In the genomic region with DNA sequence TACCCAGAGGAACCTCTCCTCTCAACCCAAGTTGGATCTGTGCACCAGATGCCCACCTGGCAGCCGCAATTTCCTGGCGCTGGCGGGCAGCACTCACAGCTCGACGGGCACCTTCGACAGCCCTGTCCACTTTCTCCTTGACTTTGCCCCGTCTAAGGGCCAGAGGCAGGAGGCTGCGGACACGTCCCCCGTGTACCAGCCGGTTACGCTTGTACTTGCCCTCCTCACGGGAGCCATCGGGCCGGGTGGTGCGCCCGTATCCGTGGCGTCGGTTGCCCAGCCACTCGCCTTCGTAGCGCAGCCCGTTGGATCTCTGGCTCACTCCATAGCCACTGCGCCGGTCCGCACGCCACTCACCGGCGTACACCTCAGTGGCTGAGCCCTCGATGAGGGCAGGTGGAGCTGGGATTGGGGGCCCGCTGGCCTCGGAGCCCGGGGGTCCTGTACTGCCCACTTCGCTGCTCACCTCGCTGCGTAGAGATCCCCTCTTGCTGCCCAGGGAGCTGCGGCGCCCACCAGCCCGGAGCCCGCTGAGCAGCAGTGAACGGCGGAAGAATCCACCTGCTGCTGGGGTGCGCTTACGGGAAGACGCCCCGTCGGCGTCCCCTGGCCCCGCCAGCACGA, we compare ENCODE assay signal across 10 mouse cellular contexts. TPM values are rescaled to one million over a fixed set of nuclear protein-coding genes. Genes with fewer than 3 reads are reported as not detected.
DNase-seq lines count a peak whose midpoint lies in the region; ATAC-seq and TF ChIP-seq lines count a peak whose summit lies in the region.
"Had no signal": no experiment of that assay in that cellular context is flagged by ENCODE, and none has a peak within 500 bp of the region (broad histone marks: within the 10 kb centered on the region; RNA-seq: fewer than 3 reads in every experiment).

No protein-coding gene starts in this region.

- in situ Hi-C loops in ES-E14 (cut with MboI; ENCODE audit: low sequenced_read_pairs in 2 of 2, unreplicated experiment in 2 of 2) = no loop called here

- H3K27ac ChIP-seq in heart, embryonic 13.5 days (replicated peaks) = no peak overlapping the region
- no peak overlapping the region for H3K27ac ChIP-seq in ES-E14 (ENCODE audit: insufficient read depth, low read depth, low read length, poor library complexity, severe bottlenecking)
- no peak overlapping the region for H3K27ac ChIP-seq in embryonic facial prominence, embryonic 13.5 days
- H3K27ac ChIP-seq in limb, embryonic 15.5 days = no peak overlapping the region

- H3K4me1 ChIP-seq in heart, embryonic 13.5 days = peaks cover 44% of the 10 kb centered on the region
- H3K4me1 ChIP-seq in ES-E14 (ENCODE audit: control insufficient read depth in 2 of 2, insufficient read depth in 2 of 2, low read length in 2 of 2, poor library complexity in 1 of 2) = peaks cover 5 to 14% of the 10 kb centered on the region in 2 experiments; a peak in 3 of 4 replicates
- H3K4me1 ChIP-seq in embryonic facial prominence, embryonic 13.5 days = peaks cover 47% of the 10 kb centered on the region
- H3K4me1 ChIP-seq in limb, embryonic 15.5 days = peaks cover 51% of the 10 kb centered on the region

- no peak for DNase-seq in heart, adult 8-10 months (ENCODE audit: low spot score)
- DNase-seq in ES-E14 (ENCODE audit: low read depth, low spot score) = no peak
- no peak for DNase-seq in natural killer cell, adult 2 months (ENCODE audit: low spot score in 2 of 2)
- DNase-seq in adrenal gland, postnatal 25 days = no peak
- DNase-seq: heart, postnatal 14 days had no signal

- WGBS in heart, embryonic 13.5 days = 59% methylated on average over 50 of the region's 51 CpGs
- 77% methylated on average over 51 of the region's 51 CpGs for whole genome bisulfite sequencing in embryonic facial prominence, embryonic 13.5 days
- 67% methylated on average over 51 of the region's 51 CpGs for WGBS in limb, embryonic 15.5 days

- peak overlapping the region; percentile 56; the same call in 1 of the 2 replicates for H3K4me3 ChIP-seq in heart, embryonic 13.5 days
- H3K4me3 ChIP-seq in ES-E14 (ENCODE audit: insufficient read depth in 1 of 2, low read depth in 1 of 2, low read length in 2 of 2, poor library complexity in 1 of 2, severe bottlenecking in 1 of 2) = peak overlapping the region; percentile 60 to 89
- peak overlapping the region; percentile 66; the same call in 1 of the 2 replicates for H3K4me3 ChIP-seq in embryonic facial prominence, embryonic 13.5 days
- peak overlapping the region; percentile 54; the same call in 1 of the 2 replicates for H3K4me3 ChIP-seq in limb, embryonic 15.5 days

- H3K9me3 ChIP-seq in heart, embryonic 13.5 days = no peaks in the 10 kb centered on the region
- no peaks in the 10 kb centered on the region for H3K9me3 ChIP-seq in ES-E14 (ENCODE audit: control insufficient read depth, insufficient read depth, low read depth, low read length)
- no peaks in the 10 kb centered on the region for H3K9me3 ChIP-seq in embryonic facial prominence, embryonic 13.5 days
- no peaks in the 10 kb centered on the region for H3K9me3 ChIP-seq in limb, embryonic 15.5 days

- H3K4me2 ChIP-seq in heart, embryonic 13.5 days = peak overlapping the region; percentile 100
- peak overlapping the region; percentile 99; the same call in 1 of the 2 replicates for H3K4me2 ChIP-seq in embryonic facial prominence, embryonic 13.5 days
- H3K4me2 ChIP-seq in limb, embryonic 15.5 days = 0 out of 2 replicates have a peak overlapping the region, but pooled peaks have one; percentile 5

- no peaks in the 10 kb centered on the region for H3K36me3 ChIP-seq in heart, embryonic 13.5 days
- H3K36me3 ChIP-seq in ES-E14 (ENCODE audit: control insufficient read depth, insufficient read depth, low read length, poor library complexity, severe bottlenecking) = no peaks in the 10 kb centered on the region
- H3K36me3 ChIP-seq in embryonic facial prominence, embryonic 13.5 days = no peaks in the 10 kb centered on the region
- no peaks in the 10 kb centered on the region for H3K36me3 ChIP-seq in limb, embryonic 15.5 days
- H3K36me3 ChIP-seq: G1E had no signal

- H3K27me3 ChIP-seq in heart, embryonic 13.5 days (replicated peaks) = peaks cover 98% of the 10 kb centered on the region
- peaks cover 92% of the 10 kb centered on the region for H3K27me3 ChIP-seq in embryonic facial prominence, embryonic 13.5 days
- H3K27me3 ChIP-seq in limb, embryonic 15.5 days = peaks cover 77% of the 10 kb centered on the region

- H3K9ac ChIP-seq in heart, embryonic 13.5 days = no peak overlapping the region
- peak overlapping the region; percentile 36; the same call in 1 of the 2 replicates for H3K9ac ChIP-seq in ES-E14 (ENCODE audit: insufficient read depth, low read depth, low read length, poor library complexity, severe bottlenecking)
- H3K9ac ChIP-seq in embryonic facial prominence, embryonic 13.5 days = no peak overlapping the region
- no peak overlapping the region for H3K9ac ChIP-seq in limb, embryonic 15.5 days

- ATAC-seq in heart, embryonic 13.5 days (ENCODE audit: extremely low read depth, insufficient number of reproducible peaks, low FRiP score, low TSS enrichment) = no peak
- no peak for ATAC-seq in embryonic facial prominence, embryonic 13.5 days (ENCODE audit: insufficient number of reproducible peaks, insufficient read depth, low FRiP score, low TSS enrichment, low read depth)
- no peak for ATAC-seq in limb, embryonic 15.5 days (ENCODE audit: insufficient number of reproducible peaks, low FRiP score, low TSS enrichment, low read depth)
- no peak for ATAC-seq in activated CD4-positive, CD25-positive, alpha-beta regulatory T cell, adult 4 months

TF ChIP-seq in ES-E14, 5 proteins besides CTCF, POLR2A, EP300 and RAD21:
- TF ChIP-seq MAFK (IDR thresholded peaks at IDR 0.05; ENCODE audit: insufficient read depth, low read depth, low read length) (no peak), ZNF384 (IDR thresholded peaks at IDR 0.05; ENCODE audit: low read depth, low read length) (no peak), HCFC1 (IDR thresholded peaks at IDR 0.05; ENCODE audit: borderline replicate concordance, insufficient read depth, low read length) (no peak), ZC3H11A (IDR thresholded peaks at IDR 0.05; ENCODE audit: borderline replicate concordance, low read depth, low read length) (no peak), CHD2 (IDR thresholded peaks at IDR 0.05; ENCODE audit: low read depth, low read length) (no peak)

RNA-seq across cellular contexts. Expression of gene Jph4, which starts 3.3 kb away (rescaled TPM):
- 0.31 and 0.32 TPM in 2 replicates for polyA plus RNA-seq in heart, embryonic 13.5 days (2015; fragmentation: Nextera tagmentation; extraction: Ambion mirVana)
- under 1 TPM in 3 of 4 experiments, not detected in 1; 0.09 to 0.17 (median 0.09) TPM for total RNA-seq in heart, adult 8-10 months (2022)
- 1.7 and 3.8 TPM in 2 replicates for total RNA-seq in ES-E14 (2012; rRNA removed)
- polyA plus RNA-seq in embryonic facial prominence, embryonic 13.5 days (2015; fragmentation: Nextera tagmentation; extraction: Ambion mirVana) = 2.7 and 2.9 TPM in 2 replicates
- 1.5 and 2.1 TPM in 2 replicates for polyA plus RNA-seq in limb, embryonic 15.5 days (2015; fragmentation: Nextera tagmentation; extraction: Ambion mirVana)
- not detected for polyA plus RNA-seq in activated CD4-positive, CD25-positive, alpha-beta regulatory T cell, adult 4 months (2017; shearing (Covaris generic))
- total RNA-seq in adrenal gland, postnatal 25 days (2021) = 3.8 and 6.6 TPM in 2 replicates
- polyA plus RNA-seq: G1E had no signal

RNA-seq across cellular contexts. Expression of gene Ap1g2, which starts 7.1 kb away (rescaled TPM):
- 7.4 and 7.9 TPM in 2 replicates for polyA plus RNA-seq in heart, embryonic 13.5 days (2015; fragmentation: Nextera tagmentation; extraction: Ambion mirVana)
- total RNA-seq in heart, adult 8-10 months (2022) = 1 to 10 TPM; 2.7 to 4.5 (median 4.1) TPM
- 5.9 and 14.1 TPM in 2 replicates for total RNA-seq in ES-E14 (2012; rRNA removed)
- 21.0 and 23.4 TPM in 2 replicates for polyA plus RNA-seq in embryonic facial prominence, embryonic 13.5 days (2015; fragmentation: Nextera tagmentation; extraction: Ambion mirVana)
- polyA plus RNA-seq in limb, embryonic 15.5 days (2015; fragmentation: Nextera tagmentation; extraction: Ambion mirVana) = 24.9 and 25.2 TPM in 2 replicates
- polyA plus RNA-seq in activated CD4-positive, CD25-positive, alpha-beta regulatory T cell, adult 4 months (2017; shearing (Covaris generic)) = 100 to 1,000 TPM in 1 of 2 experiments, 10 to 100 TPM in 1; 99.1 to 102 TPM
- total RNA-seq in adrenal gland, postnatal 25 days (2021) = 27.4 and 32.8 TPM in 2 replicates

RNA-seq across cellular contexts. Expression of gene Thtpa, which starts 18.9 kb away (rescaled TPM):
- 13.8 and 15.9 TPM in 2 replicates for polyA plus RNA-seq in heart, embryonic 13.5 days (2015; fragmentation: Nextera tagmentation; extraction: Ambion mirVana)
- 10 to 100 TPM; 11.5 to 17.0 (median 14.0) TPM for total RNA-seq in heart, adult 8-10 months (2022)
- 7.9 and 11.9 TPM in 2 replicates for total RNA-seq in ES-E14 (2012; rRNA removed)
- polyA plus RNA-seq in embryonic facial prominence, embryonic 13.5 days (2015; fragmentation: Nextera tagmentation; extraction: Ambion mirVana) = 21.9 and 23.9 TPM in 2 replicates
- 20.2 and 21.3 TPM in 2 replicates for polyA plus RNA-seq in limb, embryonic 15.5 days (2015; fragmentation: Nextera tagmentation; extraction: Ambion mirVana)
- 10 to 100 TPM in 1 of 2 experiments, 1 to 10 TPM in 1; 9.6 to 11.9 TPM for polyA plus RNA-seq in activated CD4-positive, CD25-positive, alpha-beta regulatory T cell, adult 4 months (2017; shearing (Covaris generic))
- total RNA-seq in adrenal gland, postnatal 25 days (2021) = 16.2 and 21.6 TPM in 2 replicates

RNA-seq across cellular contexts. Expression of gene Zfhx2, which starts 21.3 kb away (rescaled TPM):
- polyA plus RNA-seq in heart, embryonic 13.5 days (2015; fragmentation: Nextera tagmentation; extraction: Ambion mirVana) = 3.0 and 3.2 TPM in 2 replicates
- total RNA-seq in heart, adult 8-10 months (2022) = 1 to 10 TPM; 4.8 to 5.6 (median 4.9) TPM
- total RNA-seq in ES-E14 (2012; rRNA removed) = 9.4 and 12.4 TPM in 2 replicates
- polyA plus RNA-seq in embryonic facial prominence, embryonic 13.5 days (2015; fragmentation: Nextera tagmentation; extraction: Ambion mirVana) = 5.5 and 5.8 TPM in 2 replicates
- 4.0 and 4.8 TPM in 2 replicates for polyA plus RNA-seq in limb, embryonic 15.5 days (2015; fragmentation: Nextera tagmentation; extraction: Ambion mirVana)
- 1 to 10 TPM; 5.4 to 5.5 TPM for polyA plus RNA-seq in activated CD4-positive, CD25-positive, alpha-beta regulatory T cell, adult 4 months (2017; shearing (Covaris generic))
- total RNA-seq in adrenal gland, postnatal 25 days (2021) = 9.1 and 9.9 TPM in 2 replicates

Comparison
In these comparisons a context has a peak if more than half of its experiments do, and no peak if none do; other contexts are left out.
1. H3K4me2 ChIP-seq: peak in every context shown above with its lines; median percentile 100 in heart, embryonic 13.5 days; 99 in embryonic facial prominence, embryonic 13.5 days; 5 in limb, embryonic 15.5 days.